Mouse (Mus musculus) ES-Bruce4 (cell line): Measurements from ENCODE around the gene Tmem35b.
A peak's percentile ranks its signal among the peaks of the same experiment; 100 is the strongest.

Source experiments
- CTCF ChIP-seq: IDR thresholded peaks from one replicate; pipeline ENCODE4 v1.8.1; 2011; ENCODE audit warnings: low read depth, low read length
- EP300 ChIP-seq: IDR thresholded peaks from 2 replicates; pipeline ENCODE4 v1.6.1; 2011; ENCODE audit warnings: low read depth, low read length; ENCODE audit not compliant: insufficient read depth
- POLR2A ChIP-seq: IDR thresholded peaks from one replicate; pipeline ENCODE4 v1.8.1; 2011; ENCODE audit warnings: low read length; ENCODE audit not compliant: insufficient read depth

DNA sequence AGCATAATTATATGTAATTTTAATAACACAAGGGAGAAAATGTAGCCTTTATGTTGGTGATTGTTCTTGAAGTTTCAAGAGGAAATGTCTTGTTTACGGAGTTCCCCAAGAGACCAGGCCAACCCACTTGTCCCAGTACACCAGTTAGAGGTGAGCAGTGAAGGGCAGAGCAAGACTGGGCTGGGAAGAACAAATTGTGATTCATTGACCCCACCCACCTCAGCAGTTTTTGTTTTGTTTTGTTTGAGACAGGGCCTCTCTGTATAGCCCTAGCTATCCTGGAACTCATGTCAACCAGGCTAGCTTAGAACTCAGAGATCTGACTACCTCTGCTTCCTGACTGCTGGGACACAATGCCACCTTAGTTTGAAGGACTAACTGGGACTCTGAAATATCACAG lies 840 bp downstream of the Tmem35b start:
- TF ChIP-seq POLR2A (no peak), EP300 (0 out of 2 replicates have a peak, but pooled peaks have one; percentile 46), CTCF (no peak)
